Comparison of ENCODE assay signal across 27 mouse cellular contexts in the genomic region with DNA sequence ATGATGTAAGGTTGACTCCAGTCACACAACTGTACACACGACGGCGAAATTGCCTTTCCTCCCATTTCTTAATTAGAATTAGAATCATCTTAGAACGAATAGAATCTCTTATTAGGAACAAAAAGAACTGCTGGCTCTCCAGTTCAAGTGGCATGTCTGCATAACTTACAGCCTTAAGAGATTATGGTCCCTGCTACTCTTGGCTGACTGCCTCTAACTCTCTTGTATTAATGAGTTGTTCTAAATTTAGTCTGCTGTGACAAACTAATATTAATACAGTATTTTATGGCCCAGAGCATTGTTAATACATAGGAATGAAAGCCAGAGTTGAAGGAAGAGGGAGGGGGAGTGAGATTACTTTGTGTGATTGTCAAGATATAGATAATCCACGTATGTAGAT.
DNase-seq lines count a peak whose midpoint lies in the region; ATAC-seq lines count a peak whose summit lies in the region.
"Had no signal": no experiment of that assay in that cellular context is flagged by ENCODE, and none has a peak within 500 bp of the region (broad histone marks: within the 10 kb centered on the region; RNA-seq: fewer than 3 reads in every experiment).

No protein-coding gene starts in this region.

- no peaks in the 10 kb centered on the region for H3K9me3 ChIP-seq in heart, embryonic 15.5 days (replicated peaks)
- no peaks in the 10 kb centered on the region for H3K9me3 ChIP-seq in limb, embryonic 10.5 days (replicated peaks)
- H3K9me3 ChIP-seq: forebrain, embryonic 15.5 days; limb, embryonic 12.5 days; liver, embryonic 15.5 days; midbrain, embryonic 10.5 days; neural tube, embryonic 12.5 days had no signal

- intact Hi-C loops in heart, postnatal 36 days (cut with DNase I): no loop called here

- peak overlapping the region; percentile 59 for H3K27ac ChIP-seq in heart, embryonic 15.5 days
- no peak overlapping the region for H3K27ac ChIP-seq in limb, embryonic 10.5 days
- H3K27ac ChIP-seq: forebrain, embryonic 15.5 days; hindbrain, embryonic 14.5 days; limb, embryonic 12.5 days; liver, embryonic 15.5 days; neural tube, embryonic 12.5 days; stomach, postnatal 0 days had no signal

- peak overlapping the region; percentile 17; the same call in 1 of the 2 replicates for H3K4me2 ChIP-seq in heart, embryonic 15.5 days
- H3K4me2 ChIP-seq: hindbrain, embryonic 14.5 days; liver, embryonic 15.5 days; neural tube, embryonic 12.5 days had no signal

- peaks cover 23% of the 10 kb centered on the region for H3K4me1 ChIP-seq in heart, embryonic 15.5 days (replicated peaks)
- H3K4me1 ChIP-seq in limb, embryonic 10.5 days: peaks cover 16% of the 10 kb centered on the region
- H3K4me1 ChIP-seq: liver, embryonic 15.5 days; neural tube, embryonic 12.5 days had no signal

- H3K36me3 ChIP-seq in heart, embryonic 15.5 days: no peaks in the 10 kb centered on the region
- H3K36me3 ChIP-seq in limb, embryonic 10.5 days: no peaks in the 10 kb centered on the region
- H3K36me3 ChIP-seq: forebrain, embryonic 15.5 days; limb, embryonic 12.5 days; liver, embryonic 15.5 days; midbrain, embryonic 10.5 days; neural tube, embryonic 12.5 days had no signal

- no peak for ATAC-seq in heart, embryonic 15.5 days (replicated peaks; ENCODE audit: insufficient number of reproducible peaks, insufficient read depth, low FRiP score, low read depth)
- ATAC-seq: CD4-positive, CD25-positive, alpha-beta regulatory T cell, adult 4 months; forebrain, embryonic 15.5 days; intestine, postnatal 0 days had no signal

- H3K9ac ChIP-seq in heart, embryonic 15.5 days: no peak overlapping the region
- H3K9ac ChIP-seq: forebrain, embryonic 15.5 days; hindbrain, embryonic 14.5 days; limb, embryonic 12.5 days; liver, embryonic 15.5 days; neural tube, embryonic 12.5 days had no signal

- no peak overlapping the region for H3K4me3 ChIP-seq in heart, embryonic 15.5 days
- no peak overlapping the region for H3K4me3 ChIP-seq in limb, embryonic 10.5 days
- H3K4me3 ChIP-seq: forebrain, embryonic 15.5 days; limb, embryonic 12.5 days; liver, embryonic 15.5 days; myocyte; neural tube, embryonic 12.5 days had no signal

- 27% methylated on average over 5 of the region's 5 CpGs for WGBS in heart, embryonic 15.5 days
- WGBS in limb, embryonic 10.5 days: 92% methylated on average over 5 of the region's 5 CpGs

- peak; percentile 6 to 7 for DNase-seq in heart, adult 18-20 months
- no peak for DNase-seq in heart, postnatal 36 days
- no peak for DNase-seq in heart, adult 8-10 months (ENCODE audit: low spot score)
- DNase-seq in lung, postnatal 36 days: peak; percentile 11
- no peak for DNase-seq in lung, adult 18-20 months
- DNase-seq in limb, embryonic 10.5 days (ENCODE audit: low spot score): peak; percentile 11
- DNase-seq: adrenal gland, postnatal 25 days; cerebellum, adult 18-20 months; cerebellum, postnatal 10 days; gastrocnemius, postnatal 25 days; kidney, adult 9 months; kidney, postnatal 25 days; right cerebral cortex, adult 18-20 months; right cerebral cortex, postnatal 4 days; thymus, adult 18-20 months; thymus, postnatal 25 days had no signal

- H3K27me3 ChIP-seq in heart, embryonic 15.5 days: no peaks in the 10 kb centered on the region
- H3K27me3 ChIP-seq in limb, embryonic 10.5 days (ENCODE audit: low read depth, poor library complexity, severe bottlenecking): no peaks in the 10 kb centered on the region
- H3K27me3 ChIP-seq: limb, embryonic 12.5 days; liver, embryonic 15.5 days; neural tube, embryonic 12.5 days had no signal

Comparison
In these comparisons a context has a peak if more than half of its experiments do, and no peak if none do; other contexts are left out.
1. DNase-seq: peak in heart, adult 18-20 months (2 of 2), lung, postnatal 36 days (single experiment) and limb, embryonic 10.5 days (single experiment); none in heart, postnatal 36 days (0 of 2), heart, adult 8-10 months (single experiment) and lung, adult 18-20 months (0 of 2).